Mouse (Mus musculus): ENCODE data around the gene Nradd. TPM values are rescaled to one million over a fixed set of nuclear protein-coding genes. Genes with fewer than 3 reads are reported as not detected.

The Nradd gene
- polyA plus RNA-seq, 1 experiment from 2014 or later: 12.2 TPM

DNA sequence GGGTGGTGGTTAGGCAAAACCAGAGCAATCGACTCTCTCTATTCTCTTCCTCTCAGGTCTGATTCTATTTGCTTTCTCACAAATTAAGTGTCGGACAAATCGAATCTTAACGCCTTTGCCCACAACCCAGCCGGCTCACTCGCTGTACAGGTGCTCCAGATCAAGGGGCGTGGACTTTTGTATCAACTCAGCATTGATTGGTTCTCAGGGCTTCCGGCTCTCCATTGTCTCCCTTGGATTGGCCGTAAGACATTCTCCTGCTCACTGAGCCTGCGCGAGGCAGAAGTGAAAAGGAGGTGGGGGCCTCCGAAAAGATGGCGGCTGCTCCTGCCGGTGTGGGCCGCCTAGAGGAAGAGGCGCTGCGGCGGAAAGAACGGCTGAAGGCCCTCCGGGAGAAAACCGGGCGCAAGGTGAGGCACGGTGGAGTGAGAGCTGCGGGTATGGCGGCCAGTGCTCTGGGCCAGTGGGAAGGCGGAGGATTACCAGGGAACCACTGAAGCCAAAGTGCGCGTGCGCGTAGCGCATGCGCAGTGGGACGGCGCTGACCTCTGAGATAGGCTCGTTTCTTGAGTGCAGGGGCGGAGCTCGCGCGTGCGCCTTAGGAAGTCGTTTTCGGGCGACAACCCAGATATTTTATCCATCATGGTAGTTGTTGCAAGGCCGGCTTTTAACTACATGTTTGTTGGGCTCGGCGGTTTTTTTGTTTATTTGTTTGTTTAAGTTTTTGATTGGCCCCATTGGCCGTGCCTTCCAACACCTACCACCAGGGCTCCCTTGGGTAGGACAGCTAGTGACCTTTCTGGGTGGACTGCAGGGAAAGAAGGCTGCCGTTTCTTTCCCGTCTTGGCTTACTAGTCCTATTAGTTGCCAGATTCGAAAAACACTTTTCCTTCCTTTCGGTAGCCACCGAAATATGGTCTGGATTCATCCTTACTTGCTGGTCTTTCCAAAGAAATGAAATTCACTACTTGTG lies 32.3 kb upstream of the Nradd start, which contains the start of gene Ccdc12:
Gene Ccdc12, plus strand, starts transcription at position 255 of the 973 bp plus-strand sequence.
- peak within 1 kb of the TSS; percentile 85 for H3K9ac ChIP-seq (ENCODE audit: low read length)
- ATAC-seq (ENCODE audit: insufficient number of reproducible peaks, insufficient read depth, low FRiP score, low read depth): peak; percentile 86
- H3K9me3 ChIP-seq (ENCODE audit: control insufficient read depth, low read length): no peaks in the 10 kb centered on the region
- peak within 1 kb of the TSS; percentile 72 to 73 for H3K4me3 ChIP-seq (ENCODE audit: control insufficient read depth in 1 of 2, insufficient read depth in 1 of 2, low read depth in 1 of 2, low read length in 2 of 2)
- WGBS: under 1% methylated on average over 52 of the region's 52 CpGs
- H3K27me3 ChIP-seq (ENCODE audit: control insufficient read depth, insufficient read depth, low read length): no peaks in the 10 kb centered on the region
- H3K4me2 ChIP-seq (ENCODE audit: low read length): peak within 1 kb of the TSS; percentile 85
- peaks cover 7% of the 10 kb centered on the region for H3K36me3 ChIP-seq (ENCODE audit: control insufficient read depth, insufficient read depth, low read length)
- H3K4me1 ChIP-seq (ENCODE audit: control insufficient read depth in 2 of 2, insufficient read depth in 2 of 2, low read length in 2 of 2): peaks cover 23 to 47% of the 10 kb centered on the region in 2 experiments
- H3K27ac ChIP-seq (replicated peaks in 1 of 2; ENCODE audit: control insufficient read depth in 1 of 2, insufficient read depth in 1 of 2, low read depth in 2 of 2, low read length in 2 of 2): peak within 1 kb of the TSS; percentile 88 to 94

- H3K27me3 ChIP-seq (ENCODE audit: control insufficient read depth, insufficient read depth, low read length): no peaks in the 10 kb centered on the region
- ATAC-seq (ENCODE audit: insufficient number of reproducible peaks, insufficient read depth, low FRiP score, low read depth): no peak
- no peaks in the 10 kb centered on the region for H3K9me3 ChIP-seq (ENCODE audit: control insufficient read depth, low read length)
- H3K4me3 ChIP-seq (ENCODE audit: control insufficient read depth in 1 of 2, insufficient read depth in 1 of 2, low read depth in 1 of 2, low read length in 2 of 2): peak overlapping the region; percentile 27 to 72
- peaks cover 23 to 43% of the 10 kb centered on the region in 2 experiments for H3K4me1 ChIP-seq (ENCODE audit: control insufficient read depth in 2 of 2, insufficient read depth in 2 of 2, low read length in 2 of 2)
- H3K36me3 ChIP-seq (ENCODE audit: control insufficient read depth, insufficient read depth, low read length): peaks cover 7% of the 10 kb centered on the region
- H3K4me2 ChIP-seq (ENCODE audit: low read length): peak overlapping the region; percentile 85
- H3K27ac ChIP-seq (replicated peaks in 1 of 2; ENCODE audit: control insufficient read depth in 1 of 2, insufficient read depth in 1 of 2, low read depth in 2 of 2, low read length in 2 of 2): peak overlapping the region; percentile 64 to 94
- peak overlapping the region; percentile 85 for H3K9ac ChIP-seq (ENCODE audit: low read length)
- 81% methylated on average over 9 of the region's 10 CpGs for WGBS
Measured at GRCm38 (mm10) chr9:110655651-110656007, 31.4 kb upstream of the Nradd start.

DNA sequence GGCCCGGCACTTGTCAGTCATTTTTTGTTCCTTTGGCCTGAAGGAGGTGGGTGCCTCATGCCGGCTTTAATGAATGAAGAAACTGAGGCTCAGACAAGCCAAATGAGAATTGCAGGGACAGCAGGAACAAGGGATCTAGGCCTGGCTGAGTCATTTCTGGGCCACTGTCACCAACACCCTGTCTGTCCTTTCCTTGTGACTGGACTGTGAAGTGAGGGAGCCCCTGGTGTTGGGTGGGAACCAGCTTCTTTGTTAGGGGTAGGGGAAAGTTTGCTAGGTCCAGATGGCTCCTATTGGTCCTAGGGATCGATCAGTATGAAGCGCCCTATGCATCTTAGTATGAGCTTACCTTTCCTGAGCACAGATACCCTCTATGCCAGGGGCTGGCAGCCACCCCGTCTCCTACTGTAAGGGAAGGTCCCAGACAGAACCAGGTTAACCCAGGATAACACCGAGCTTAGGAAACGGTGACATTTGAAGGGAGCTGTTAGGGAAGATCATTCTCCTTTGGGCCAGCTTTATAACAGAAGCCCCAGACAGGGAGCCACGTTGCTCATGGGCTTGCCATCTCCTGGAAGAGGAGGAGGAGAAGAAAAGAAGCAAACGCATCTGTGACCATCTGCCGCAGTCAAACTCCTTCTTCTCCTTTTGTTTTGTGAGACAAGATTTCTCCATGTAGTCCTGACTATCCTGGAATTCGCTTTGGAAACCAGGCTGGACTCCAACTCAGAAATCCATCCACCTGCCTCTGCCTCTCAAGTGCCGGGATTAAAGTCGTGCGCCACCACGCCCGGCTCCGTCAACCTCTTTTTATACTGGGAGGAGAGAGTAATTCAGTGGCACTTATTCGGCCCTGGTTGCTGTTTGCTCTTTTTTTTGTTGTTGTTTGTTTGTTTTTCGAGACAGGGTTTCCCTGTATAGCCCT lies 30.7 kb upstream of the Nradd start:
- Histone ChIP-seq H3K27me3 (ENCODE audit: control insufficient read depth, insufficient read depth, low read length) (no peaks in the 10 kb centered on the region), H3K36me3 (ENCODE audit: control insufficient read depth, insufficient read depth, low read length) (peaks cover 7% of the 10 kb centered on the region), H3K4me3 (ENCODE audit: control insufficient read depth in 1 of 2, insufficient read depth in 1 of 2, low read depth in 1 of 2, low read length in 2 of 2) (no peak overlapping the region), H3K9ac (ENCODE audit: low read length) (peak overlapping the region; percentile 82; the same call in 1 of the 2 replicates), H3K4me2 (ENCODE audit: low read length) (peak overlapping the region; percentile 98), H3K27ac (replicated peaks in 1 of 2; ENCODE audit: control insufficient read depth in 1 of 2, insufficient read depth in 1 of 2, low read depth in 2 of 2, low read length in 2 of 2) (peak overlapping the region; percentile 52 to 68; a peak in 2 of 4 replicates), H3K9me3 (ENCODE audit: control insufficient read depth, low read length) (no peaks in the 10 kb centered on the region), H3K4me1 (ENCODE audit: control insufficient read depth in 2 of 2, insufficient read depth in 2 of 2, low read length in 2 of 2) (peaks cover 23 to 43% of the 10 kb centered on the region in 2 experiments)
- WGBS: 82% methylated on average over 19 of the region's 19 CpGs
- ATAC-seq (ENCODE audit: insufficient number of reproducible peaks, insufficient read depth, low FRiP score, low read depth): no peak

GRCm38 (mm10) chr9:110653655-110654461 lies 29.6 kb upstream of the Nradd start, which contains the start of gene Nbeal2:
Gene Nbeal2 (minus strand): TSS chr9:110654161.
- H3K4me1 ChIP-seq (ENCODE audit: control insufficient read depth in 2 of 2, insufficient read depth in 2 of 2, low read length in 2 of 2): peaks cover 23 to 43% of the 10 kb centered on the region in 2 experiments
- WGBS: under 1% methylated on average over 74 of the region's 75 CpGs

DNA sequence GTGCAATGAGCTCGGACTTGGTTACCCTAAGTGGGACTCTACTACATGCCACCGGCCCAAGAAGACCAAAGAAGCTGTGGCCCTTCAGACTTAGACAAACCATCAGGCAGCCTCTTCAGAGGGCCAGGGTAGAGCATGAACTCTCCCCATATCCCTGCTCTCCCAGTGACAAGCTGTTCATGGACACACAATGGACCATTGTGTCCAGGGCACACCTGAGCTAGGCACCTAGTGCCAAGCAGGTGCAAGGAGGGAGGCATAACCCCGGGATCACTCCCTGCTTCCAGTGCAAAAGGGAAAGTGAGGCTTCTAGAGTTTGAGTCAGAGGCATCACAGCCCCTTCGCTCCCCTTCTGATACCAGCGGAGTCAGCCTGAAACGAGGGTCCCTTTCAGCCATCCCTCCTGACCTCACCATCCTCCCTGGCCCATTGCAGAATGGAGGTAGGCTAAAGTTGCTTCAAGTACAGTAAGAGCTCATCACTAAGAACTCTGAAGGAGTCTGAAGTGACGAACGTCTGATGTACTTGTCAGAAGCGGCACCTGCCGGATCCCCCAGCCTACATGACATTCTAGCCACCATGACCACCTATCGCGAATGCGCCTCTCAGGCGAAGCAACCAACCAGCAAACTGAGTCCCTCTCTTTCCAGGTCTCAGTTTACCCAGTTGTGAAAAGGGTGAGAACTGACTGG lies 28.9 kb upstream of the Nradd start:
- H3K9ac ChIP-seq (ENCODE audit: low read length): peak overlapping the region; percentile 82
- no peaks in the 10 kb centered on the region for H3K36me3 ChIP-seq (ENCODE audit: control insufficient read depth, insufficient read depth, low read length)
- peaks cover 23 to 43% of the 10 kb centered on the region in 2 experiments for H3K4me1 ChIP-seq (ENCODE audit: control insufficient read depth in 2 of 2, insufficient read depth in 2 of 2, low read length in 2 of 2)
- H3K4me2 ChIP-seq (ENCODE audit: low read length): peak overlapping the region; percentile 98
- peak overlapping the region; percentile 64 to 77 for H3K4me3 ChIP-seq (ENCODE audit: control insufficient read depth in 1 of 2, insufficient read depth in 1 of 2, low read depth in 1 of 2, low read length in 2 of 2)
- H3K27me3 ChIP-seq (ENCODE audit: control insufficient read depth, insufficient read depth, low read length): no peaks in the 10 kb centered on the region
- H3K27ac ChIP-seq (replicated peaks in 1 of 2; ENCODE audit: control insufficient read depth in 1 of 2, insufficient read depth in 1 of 2, low read depth in 2 of 2, low read length in 2 of 2): no peak overlapping the region
- no peaks in the 10 kb centered on the region for H3K9me3 ChIP-seq (ENCODE audit: control insufficient read depth, low read length)
- 23% methylated on average over 14 of the region's 14 CpGs for WGBS
- no peak for ATAC-seq (ENCODE audit: insufficient number of reproducible peaks, insufficient read depth, low FRiP score, low read depth)

More at GRCm38 (mm10) chr9:110653655-110654461, 29.6 kb upstream of the Nradd start, which contains the start of gene Nbeal2:
- Histone ChIP-seq H3K4me3 (ENCODE audit: control insufficient read depth in 1 of 2, insufficient read depth in 1 of 2, low read depth in 1 of 2, low read length in 2 of 2) (peak within 1 kb of the TSS; percentile 64 to 77), H3K9ac (ENCODE audit: low read length) (peak within 1 kb of the TSS; percentile 82), H3K27me3 (ENCODE audit: control insufficient read depth, insufficient read depth, low read length) (no peaks in the 10 kb centered on the region), H3K4me2 (ENCODE audit: low read length) (peak within 1 kb of the TSS; percentile 98), H3K9me3 (ENCODE audit: control insufficient read depth, low read length) (no peaks in the 10 kb centered on the region), H3K36me3 (ENCODE audit: control insufficient read depth, insufficient read depth, low read length) (no peaks in the 10 kb centered on the region), H3K27ac (replicated peaks in 1 of 2; ENCODE audit: control insufficient read depth in 1 of 2, insufficient read depth in 1 of 2, low read depth in 2 of 2, low read length in 2 of 2) (peak within 1 kb of the TSS; percentile 52 to 68)
- peak; percentile 90 for ATAC-seq (ENCODE audit: insufficient number of reproducible peaks, insufficient read depth, low FRiP score, low read depth)

DNA sequence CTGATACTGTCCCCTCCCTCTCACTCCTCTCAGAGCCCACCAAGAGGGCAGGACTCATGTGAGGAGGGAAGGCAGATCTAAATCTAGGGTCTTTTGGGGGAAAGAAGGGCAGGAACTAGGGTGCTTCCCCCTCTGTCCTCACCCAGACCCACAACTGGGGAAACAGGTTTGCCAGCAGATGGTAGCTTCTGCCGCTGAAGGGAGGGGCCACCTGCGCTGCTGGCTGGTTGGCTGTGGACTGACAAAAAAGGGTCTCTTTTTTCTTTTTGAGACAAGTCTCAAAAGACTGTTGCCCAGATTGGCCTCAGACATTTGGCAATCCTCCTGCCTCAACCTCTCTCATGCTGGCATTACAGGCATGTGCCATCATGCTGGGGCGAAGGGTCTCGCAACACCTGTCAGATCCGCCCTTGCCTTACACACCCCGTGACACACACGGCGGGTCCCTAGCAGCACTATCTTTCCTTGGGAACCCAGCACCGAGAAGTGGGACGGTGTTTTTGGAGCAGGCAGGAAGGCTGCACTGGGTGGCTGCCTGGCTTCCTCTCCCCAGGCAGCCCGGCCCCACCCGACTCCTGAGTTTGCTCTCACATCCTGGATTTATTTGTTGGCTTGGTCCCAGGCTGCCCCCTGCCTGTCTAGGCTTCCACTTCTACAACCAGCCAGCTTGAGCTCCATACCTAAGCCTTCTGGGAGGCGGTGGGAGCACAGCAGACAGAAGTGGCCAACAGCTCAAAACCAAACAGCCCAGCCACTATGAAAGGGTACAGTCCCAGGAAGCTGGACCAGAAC lies 27.9 kb upstream of the Nradd start:
- peak overlapping the region; percentile 17 to 41; a peak in 1 of 4 replicates for H3K27ac ChIP-seq (replicated peaks in 1 of 2; ENCODE audit: control insufficient read depth in 1 of 2, insufficient read depth in 1 of 2, low read depth in 2 of 2, low read length in 2 of 2)
- peak overlapping the region; percentile 54 for H3K9ac ChIP-seq (ENCODE audit: low read length)
- no peak for ATAC-seq (ENCODE audit: insufficient number of reproducible peaks, insufficient read depth, low FRiP score, low read depth)
- WGBS: 24% methylated on average over 13 of the region's 13 CpGs
- H3K36me3 ChIP-seq (ENCODE audit: control insufficient read depth, insufficient read depth, low read length): no peaks in the 10 kb centered on the region
- H3K4me1 ChIP-seq (ENCODE audit: control insufficient read depth in 2 of 2, insufficient read depth in 2 of 2, low read length in 2 of 2): peaks cover 20 to 35% of the 10 kb centered on the region in 2 experiments
- no peaks in the 10 kb centered on the region for H3K27me3 ChIP-seq (ENCODE audit: control insufficient read depth, insufficient read depth, low read length)
- H3K9me3 ChIP-seq (ENCODE audit: control insufficient read depth, low read length): no peaks in the 10 kb centered on the region
- peak overlapping the region; percentile 12 to 77; a peak in 3 of 4 replicates for H3K4me3 ChIP-seq (ENCODE audit: control insufficient read depth in 1 of 2, insufficient read depth in 1 of 2, low read depth in 1 of 2, low read length in 2 of 2)
- H3K4me2 ChIP-seq (ENCODE audit: low read length): peak overlapping the region; percentile 98

Measured in heart, embryonic 14.5 days (tissue).